Mouse (Mus musculus): ENCODE data around the gene Cox8b.
"Not testable (repeated sequence)": the region's sequence is repeated elsewhere in the genome, so short reads cannot be mapped to it uniquely, and the experiment has no call there.

Gene Cox8b

GRCm38 (mm10) chr7:140912846-140913482 lies 12.7 kb upstream of the Cox8b start:
- DNase-seq = no peak

- DNase-seq = no peak
Observed at GRCm38 (mm10) chr7:140912293-140912692, 12.0 kb upstream of the Cox8b start.

DNA sequence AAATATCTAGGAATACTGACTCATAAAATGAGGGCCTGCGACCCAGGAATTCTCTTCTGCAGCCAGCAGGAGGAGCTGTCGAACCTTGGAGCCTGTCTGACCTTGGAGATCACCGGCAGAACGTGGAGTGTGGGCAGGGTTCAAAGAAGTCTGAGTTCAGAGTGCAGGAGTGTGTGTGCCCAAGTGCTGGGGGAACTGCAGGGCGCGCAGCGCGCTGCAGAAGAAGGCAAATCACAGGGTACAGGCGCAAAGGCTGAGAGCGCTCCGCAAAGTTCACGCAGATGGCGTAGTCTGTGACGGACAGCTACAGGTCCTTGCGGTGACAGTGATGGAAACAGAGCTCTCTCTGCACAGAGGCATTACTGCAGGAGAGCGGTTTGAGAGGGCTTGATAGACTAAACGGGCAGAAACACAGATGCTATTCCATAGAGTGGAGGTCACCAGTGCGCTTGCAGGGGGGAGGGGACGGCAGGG lies 8.4 kb upstream of the Cox8b start:
- peak; percentile 73 to 76 for DNase-seq

DNA sequence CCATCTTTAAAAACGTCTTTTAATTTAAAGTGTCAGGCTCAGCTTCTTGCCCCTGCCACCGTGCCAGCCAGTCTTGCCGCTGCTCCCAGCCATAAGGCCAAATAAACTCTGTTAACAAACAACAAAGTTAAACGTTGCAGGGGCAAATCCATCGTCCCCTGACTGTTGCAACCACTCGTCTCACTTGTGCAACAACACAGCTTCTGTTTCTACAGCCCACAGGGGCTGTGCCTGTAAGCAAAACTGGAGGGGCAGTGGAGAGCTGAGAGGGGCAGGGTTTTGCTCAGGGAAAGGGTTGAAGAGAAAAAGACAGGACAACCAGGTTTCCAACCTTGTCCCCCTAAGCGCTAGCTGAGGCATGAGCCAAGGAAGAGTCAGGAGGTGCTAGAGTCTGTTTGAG lies 7.9 kb upstream of the Cox8b start:
- no peak for DNase-seq

- DNase-seq = peak; percentile 21 to 28
Observed at GRCm38 (mm10) chr7:140907697-140908096, 7.5 kb upstream of the Cox8b start.

GRCm38 (mm10) chr7:140907131-140907530 lies 6.9 kb upstream of the Cox8b start:
- DNase-seq = no peak

GRCm38 (mm10) chr7:140905642-140906081 lies 5.4 kb upstream of the Cox8b start:
- DNase-seq = no peak

GRCm38 (mm10) chr7:140903212-140903611 lies 3.0 kb upstream of the Cox8b start:
- peak; percentile 87 to 88 for DNase-seq

DNA sequence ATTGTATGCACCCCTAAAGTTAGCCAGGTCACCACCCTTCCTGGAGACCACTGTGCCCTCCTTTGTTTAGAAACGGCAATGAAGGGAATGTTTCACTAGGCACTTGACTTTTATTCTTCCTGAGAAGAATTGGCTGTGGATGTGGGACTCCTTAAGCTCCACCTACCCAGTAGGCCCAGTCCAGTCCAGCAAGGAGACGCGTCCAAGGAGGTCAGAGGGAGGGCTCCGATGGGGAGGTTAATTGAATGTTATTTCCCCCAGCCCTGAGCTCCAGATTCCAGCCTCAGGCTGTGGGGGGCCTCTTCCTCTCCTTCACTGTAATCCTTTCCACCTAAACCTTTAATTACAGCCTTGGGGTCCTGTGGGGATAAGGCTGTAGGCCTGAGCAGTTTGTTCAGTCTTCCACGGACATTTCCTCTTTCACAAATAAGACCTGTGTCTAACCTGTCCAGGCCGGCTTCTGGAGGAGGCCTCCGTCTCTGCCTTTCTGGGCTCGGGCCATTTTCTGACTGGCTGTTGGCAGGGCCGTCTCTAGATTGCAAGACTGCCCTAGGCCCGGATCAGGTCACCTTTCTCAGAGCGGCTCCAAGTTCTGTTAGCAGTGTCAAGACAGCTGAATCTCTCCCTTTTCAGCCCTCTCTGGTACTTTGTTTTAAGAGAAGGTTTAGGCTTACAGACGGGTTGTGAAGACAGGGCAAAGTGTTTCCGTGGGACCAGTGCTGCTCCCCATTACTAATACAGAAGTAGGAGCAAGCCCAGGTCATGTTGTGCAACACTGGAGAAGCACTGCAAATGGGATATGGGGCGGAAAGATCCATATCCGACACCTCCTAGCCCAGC lies 2.0 kb upstream of the Cox8b start:
- no peak for DNase-seq

GRCm38 (mm10) chr7:140899121-140899520 lies 1.1 kb downstream of the Cox8b start:
- DNase-seq = no peak

- no peak for DNase-seq
Observed at GRCm38 (mm10) chr7:140897863-140898262, 2.4 kb downstream of the Cox8b start.

DNA sequence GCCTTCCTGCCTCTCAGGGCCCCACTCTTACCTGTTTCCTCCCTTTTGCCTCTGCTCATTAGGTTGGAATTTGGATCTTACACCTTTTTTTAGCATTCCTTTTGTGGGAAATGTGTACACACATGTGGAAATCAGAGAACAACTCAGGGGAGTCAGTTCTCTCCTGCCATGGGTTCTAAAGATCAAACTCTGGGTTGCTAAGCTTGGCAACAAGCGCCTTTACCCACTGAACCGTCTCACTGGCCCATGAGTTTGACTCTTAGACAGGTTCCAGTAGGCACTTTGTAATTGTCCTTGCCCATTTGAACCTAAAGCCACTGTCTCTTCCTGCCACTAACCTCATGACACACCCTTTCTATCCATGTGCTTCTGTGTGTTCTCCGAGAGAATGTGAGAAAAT lies 5.6 kb downstream of the Cox8b start:
- DNase-seq = no peak

- DNase-seq = no peak
Observed at GRCm38 (mm10) chr7:140894031-140894430, 6.2 kb downstream of the Cox8b start.

- not testable (repeated sequence) for DNase-seq
Observed at GRCm38 (mm10) chr7:140890636-140891035, 9.6 kb downstream of the Cox8b start.

GRCm38 (mm10) chr7:140882469-140882803 lies 17.8 kb downstream of the Cox8b start:
- DNase-seq = no peak

- peak; percentile 94 to 95 for DNase-seq
Observed at GRCm38 (mm10) chr7:140881696-140882468, 18.4 kb downstream of the Cox8b start, which contains the start of the genes Psmd13 and Sirt3. Psmd13 (plus strand) TSS chr7:140881968. Sirt3 (minus strand) TSS chr7:140882309.

DNA sequence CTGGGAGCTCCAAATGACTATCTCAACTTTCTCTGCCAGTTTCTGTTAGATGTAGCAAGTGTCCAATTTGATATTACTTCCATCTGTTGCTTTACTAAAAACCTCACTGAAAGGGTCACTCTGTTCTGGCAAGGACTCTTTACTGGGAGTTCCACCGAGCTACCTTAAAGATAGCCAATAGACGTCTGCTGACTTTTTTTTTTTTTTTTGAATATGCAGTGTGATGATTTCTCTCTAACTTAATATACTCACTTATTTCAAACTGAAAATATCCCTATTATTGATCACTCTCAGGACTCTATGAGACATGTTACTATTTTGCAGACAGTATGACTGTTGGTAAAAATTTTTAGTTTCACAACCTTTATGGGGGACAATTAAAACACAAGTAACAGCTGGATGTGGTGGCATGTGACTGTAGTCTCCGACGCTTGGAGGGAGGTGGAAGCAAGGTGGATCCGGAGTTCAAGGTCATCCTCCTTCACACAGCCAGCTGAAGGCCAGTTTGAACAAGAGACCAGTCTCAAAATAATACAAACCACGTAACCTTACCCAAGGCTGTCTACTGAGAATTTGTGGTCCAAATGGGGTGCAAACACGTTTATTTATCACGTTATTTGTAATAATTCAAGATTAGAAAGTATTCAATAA lies 19.3 kb downstream of the Cox8b start:
- no peak for DNase-seq

DNA sequence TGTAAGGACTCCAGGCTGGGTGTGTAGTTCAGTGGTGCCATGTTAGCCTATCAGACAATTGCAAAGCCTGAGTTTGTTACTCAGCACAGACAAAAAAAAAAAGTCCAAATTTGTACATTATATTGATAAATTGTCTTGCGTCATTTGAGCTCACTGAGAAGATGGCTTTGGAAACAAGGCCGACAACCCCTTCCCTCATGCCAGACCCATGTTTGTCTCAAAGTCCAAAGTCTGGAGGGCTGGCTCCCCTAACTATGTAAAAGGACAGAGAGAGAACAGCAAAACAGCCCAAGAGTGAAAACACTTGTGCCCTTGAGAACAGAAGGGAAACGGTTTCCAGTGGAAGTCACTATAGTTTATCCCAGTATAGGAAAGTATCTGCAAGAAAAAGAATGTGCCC lies 19.8 kb downstream of the Cox8b start:
- DNase-seq = no peak

DNA sequence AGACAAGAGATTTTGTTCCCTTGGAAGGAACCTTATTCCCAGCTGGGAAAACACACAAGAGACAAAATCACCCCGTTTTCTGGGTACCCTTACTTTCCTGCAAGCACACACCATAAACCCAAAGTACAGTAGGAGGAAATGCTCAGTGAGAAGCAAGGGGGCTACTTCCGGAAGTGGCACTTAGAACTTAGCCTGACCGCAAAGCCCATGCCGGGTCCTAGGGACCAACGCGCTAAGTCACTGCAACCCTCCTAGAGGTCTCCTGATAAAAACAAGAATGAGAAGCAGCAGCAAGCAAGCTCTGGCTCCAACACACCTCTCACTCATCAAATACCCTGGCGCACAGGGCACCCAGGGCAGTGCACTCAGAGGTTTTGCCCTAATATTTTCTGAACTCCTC lies 20.9 kb downstream of the Cox8b start:
- DNase-seq = peak; percentile 14 to 19

- peak; percentile 32 to 39 for DNase-seq
Observed at GRCm38 (mm10) chr7:140877364-140877763, 22.9 kb downstream of the Cox8b start.

DNA sequence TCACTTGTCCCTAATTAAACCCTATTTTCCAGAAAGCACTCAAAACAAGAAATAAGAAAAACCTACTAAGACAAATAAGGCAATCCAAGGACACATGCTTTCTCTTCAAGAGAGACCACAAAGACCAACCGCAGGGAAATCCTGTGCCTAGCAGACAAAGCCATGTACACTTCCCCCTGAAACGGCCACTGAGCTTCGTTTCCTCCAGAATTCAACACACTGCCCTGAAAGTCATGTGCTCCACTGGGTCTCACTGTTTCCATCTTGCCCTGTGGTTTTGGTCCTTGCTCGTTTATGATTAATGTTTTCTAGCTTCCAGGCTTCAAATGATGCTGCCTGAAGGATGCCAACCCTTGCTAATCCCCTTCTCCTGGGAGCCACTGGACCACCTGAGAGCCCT lies 26.0 kb downstream of the Cox8b start:
- no peak for DNase-seq

- no peak for DNase-seq
Observed at GRCm38 (mm10) chr7:140864761-140865160, 35.5 kb downstream of the Cox8b start.

DNA sequence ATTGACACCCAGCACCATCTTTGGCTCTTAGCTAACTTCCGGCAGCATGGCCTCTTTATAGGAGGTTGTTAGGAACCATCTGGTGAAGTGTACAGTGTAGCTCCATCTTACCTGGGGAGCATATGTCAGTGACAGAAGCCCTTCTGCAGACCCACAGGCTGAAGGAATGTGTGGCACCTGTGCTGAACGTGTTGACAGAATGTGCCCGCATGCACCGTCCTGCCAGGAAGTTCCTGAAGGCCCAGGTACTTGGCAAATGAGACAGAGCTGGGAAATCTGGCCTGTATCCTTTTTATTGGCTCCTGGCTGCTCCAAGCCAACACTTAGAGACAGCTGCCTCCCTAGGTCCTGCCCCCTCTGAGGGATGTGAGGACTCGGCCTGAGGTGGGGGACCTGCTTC lies 39.5 kb downstream of the Cox8b start:
- DNase-seq = no peak
